Mouse (Mus musculus): ENCODE data around the gene Thap4. TPM values are rescaled to one million over a fixed set of nuclear protein-coding genes. Genes with fewer than 3 reads are reported as not detected.
"Not testable (repeated sequence)": the region's sequence is repeated elsewhere in the genome, so short reads cannot be mapped to it uniquely, and the experiment has no call there.

The Thap4 gene
- polyA plus RNA-seq, 1 experiment from 2014 or later = 43.0 TPM

GRCm38 (mm10) chr1:93776686-93777085 lies 22.0 kb upstream of the Thap4 start:
- H3K27me3 ChIP-seq (ENCODE audit: control insufficient read depth, insufficient read depth, low read length) = no peaks in the 10 kb centered on the region
- no peak overlapping the region for H3K4me2 ChIP-seq (ENCODE audit: low read depth, low read length)
- no peak overlapping the region for H3K9ac ChIP-seq (replicated peaks; ENCODE audit: low read depth, low read length)
- peaks cover 51% of the 10 kb centered on the region for H3K36me3 ChIP-seq (ENCODE audit: control insufficient read depth, insufficient read depth, low read length)
- H3K4me1 ChIP-seq (ENCODE audit: control insufficient read depth, insufficient read depth, low read length) = no peaks in the 10 kb centered on the region
- H3K27ac ChIP-seq (ENCODE audit: low read depth, low read length) = no peak overlapping the region
- H3K4me3 ChIP-seq (ENCODE audit: low read depth, low read length) = no peak overlapping the region
- 99% methylated on average over 5 of the region's 5 CpGs for WGBS
- H3K9me3 ChIP-seq (ENCODE audit: control insufficient read depth, low read length) = no peaks in the 10 kb centered on the region
- ATAC-seq (ENCODE audit: low read depth) = no peak

DNA sequence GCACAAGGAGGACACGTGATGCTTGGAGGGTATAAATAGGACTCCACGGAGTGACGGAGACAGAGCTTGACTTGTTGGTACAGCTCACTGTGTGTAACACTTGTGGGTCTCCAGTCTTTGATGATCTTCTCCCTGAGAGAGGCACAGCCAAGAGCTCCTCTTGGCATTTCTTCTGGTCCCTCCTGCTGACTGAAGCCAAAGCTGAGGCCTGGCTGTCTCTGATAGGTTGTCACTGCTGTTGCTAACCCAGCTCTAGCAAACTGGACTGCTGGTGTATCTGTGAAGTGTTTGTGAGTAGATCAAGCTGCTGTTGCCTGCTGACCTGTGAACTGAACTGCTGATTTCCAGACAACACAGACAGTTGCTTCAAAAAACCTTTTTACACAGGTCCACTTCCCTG lies 15.2 kb upstream of the Thap4 start:
- 99% methylated on average over 3 of the region's 3 CpGs for WGBS
- ATAC-seq (ENCODE audit: low read depth) = no peak

GRCm38 (mm10) chr1:93767600-93767999 lies 12.9 kb upstream of the Thap4 start:
- no peak for ATAC-seq (ENCODE audit: low read depth)
- WGBS = 94% methylated on average over 6 of the region's 6 CpGs

More for the DNA sequence above, 15.2 kb upstream of the Thap4 start:
- no peak overlapping the region for H3K4me2 ChIP-seq (ENCODE audit: low read depth, low read length)
- no peak overlapping the region for H3K4me3 ChIP-seq (ENCODE audit: low read depth, low read length)
- no peak overlapping the region for H3K27ac ChIP-seq (ENCODE audit: low read depth, low read length)
- no peaks in the 10 kb centered on the region for H3K9me3 ChIP-seq (ENCODE audit: control insufficient read depth, low read length)
- H3K36me3 ChIP-seq (ENCODE audit: control insufficient read depth, insufficient read depth, low read length) = peaks cover 20% of the 10 kb centered on the region
- H3K9ac ChIP-seq (replicated peaks; ENCODE audit: low read depth, low read length) = no peak overlapping the region
- H3K4me1 ChIP-seq (ENCODE audit: control insufficient read depth, insufficient read depth, low read length) = no peaks in the 10 kb centered on the region
- no peaks in the 10 kb centered on the region for H3K27me3 ChIP-seq (ENCODE audit: control insufficient read depth, insufficient read depth, low read length)

DNA sequence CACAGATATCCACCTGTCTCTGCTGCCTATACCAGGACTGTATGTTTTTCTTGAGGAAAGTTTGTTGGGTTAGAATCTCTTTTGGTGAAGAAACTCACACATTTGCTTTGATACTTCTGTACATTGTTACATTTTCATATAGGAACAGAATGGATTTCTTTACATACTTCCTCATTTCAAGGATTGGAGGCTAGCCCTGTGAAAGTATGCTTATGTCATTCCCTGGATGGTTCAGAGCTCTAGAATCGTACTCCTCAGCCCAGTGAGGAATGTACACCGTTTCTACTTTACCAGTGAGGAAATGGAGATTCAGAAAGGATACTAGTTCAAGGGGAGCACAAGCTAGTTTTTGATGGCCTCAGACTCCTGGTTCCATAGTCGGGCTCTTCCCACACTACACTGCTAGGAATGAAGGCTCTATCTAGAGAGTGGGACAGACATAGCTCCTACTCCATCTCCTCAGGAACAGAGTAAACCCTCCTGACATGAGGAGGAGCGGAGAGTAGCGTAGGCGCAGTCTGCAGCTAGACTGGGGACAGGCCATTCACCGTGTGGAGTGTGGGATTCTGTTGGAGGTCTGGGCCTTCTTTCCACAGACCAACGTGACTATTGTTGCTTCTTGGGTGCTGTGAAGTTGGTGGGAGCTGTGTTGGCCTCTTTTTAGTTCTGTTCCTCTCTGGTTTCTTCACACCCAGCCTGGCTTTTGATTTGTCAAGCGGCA lies 10.4 kb upstream of the Thap4 start:
- H3K9ac ChIP-seq (replicated peaks; ENCODE audit: low read depth, low read length) = no peak overlapping the region
- ATAC-seq (ENCODE audit: low read depth) = no peak
- WGBS = 95% methylated on average over 9 of the region's 9 CpGs
- no peaks in the 10 kb centered on the region for H3K9me3 ChIP-seq (ENCODE audit: control insufficient read depth, low read length)
- H3K4me3 ChIP-seq (ENCODE audit: low read depth, low read length) = no peak overlapping the region
- H3K27ac ChIP-seq (ENCODE audit: low read depth, low read length) = no peak overlapping the region
- H3K36me3 ChIP-seq (ENCODE audit: control insufficient read depth, insufficient read depth, low read length) = 0 out of 2 replicates have a peak, but pooled peaks cover 6% of the 10 kb centered on the region
- H3K4me2 ChIP-seq (ENCODE audit: low read depth, low read length) = no peak overlapping the region
- no peaks in the 10 kb centered on the region for H3K4me1 ChIP-seq (ENCODE audit: control insufficient read depth, insufficient read depth, low read length)
- H3K27me3 ChIP-seq (ENCODE audit: control insufficient read depth, insufficient read depth, low read length) = no peaks in the 10 kb centered on the region

More at GRCm38 (mm10) chr1:93767600-93767999, 12.9 kb upstream of the Thap4 start:
- H3K36me3 ChIP-seq (ENCODE audit: control insufficient read depth, insufficient read depth, low read length) = 0 out of 2 replicates have a peak, but pooled peaks cover 7% of the 10 kb centered on the region
- H3K27ac ChIP-seq (ENCODE audit: low read depth, low read length) = no peak overlapping the region
- no peaks in the 10 kb centered on the region for H3K27me3 ChIP-seq (ENCODE audit: control insufficient read depth, insufficient read depth, low read length)
- no peaks in the 10 kb centered on the region for H3K9me3 ChIP-seq (ENCODE audit: control insufficient read depth, low read length)
- H3K4me1 ChIP-seq (ENCODE audit: control insufficient read depth, insufficient read depth, low read length) = no peaks in the 10 kb centered on the region
- H3K4me2 ChIP-seq (ENCODE audit: low read depth, low read length) = no peak overlapping the region
- H3K4me3 ChIP-seq (ENCODE audit: low read depth, low read length) = no peak overlapping the region
- no peak overlapping the region for H3K9ac ChIP-seq (replicated peaks; ENCODE audit: low read depth, low read length)

DNA sequence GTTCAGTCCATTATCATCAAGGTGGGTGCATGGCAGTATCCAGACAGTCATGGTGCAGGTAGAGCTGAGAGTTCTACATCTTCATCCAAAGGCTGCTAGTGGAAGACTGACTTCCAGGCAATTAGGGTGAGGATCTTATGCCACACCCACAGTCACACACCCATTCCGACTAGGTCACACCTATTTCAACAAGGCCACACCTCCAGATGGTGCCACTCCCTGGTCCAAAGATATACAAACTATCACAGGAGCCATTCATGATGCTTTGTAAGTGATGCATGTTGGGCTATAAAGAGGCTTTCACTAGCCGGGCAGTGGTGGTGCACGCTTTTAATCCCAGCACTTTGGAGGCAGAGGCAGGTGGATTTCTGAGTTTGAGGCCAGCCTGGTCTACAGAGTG lies 8.9 kb upstream of the Thap4 start:
- H3K4me3 ChIP-seq (ENCODE audit: low read depth, low read length); H3K9me3 ChIP-seq (ENCODE audit: control insufficient read depth, low read length); H3K27ac ChIP-seq (ENCODE audit: low read depth, low read length); H3K4me1 ChIP-seq (ENCODE audit: control insufficient read depth, insufficient read depth, low read length); H3K9ac ChIP-seq (replicated peaks; ENCODE audit: low read depth, low read length); H3K36me3 ChIP-seq (ENCODE audit: control insufficient read depth, insufficient read depth, low read length); H3K27me3 ChIP-seq (ENCODE audit: control insufficient read depth, insufficient read depth, low read length); ATAC-seq (ENCODE audit: low read depth); H3K4me2 ChIP-seq (ENCODE audit: low read depth, low read length): not testable (repeated sequence)
- WGBS = 98% methylated on average over 3 of the region's 3 CpGs

DNA sequence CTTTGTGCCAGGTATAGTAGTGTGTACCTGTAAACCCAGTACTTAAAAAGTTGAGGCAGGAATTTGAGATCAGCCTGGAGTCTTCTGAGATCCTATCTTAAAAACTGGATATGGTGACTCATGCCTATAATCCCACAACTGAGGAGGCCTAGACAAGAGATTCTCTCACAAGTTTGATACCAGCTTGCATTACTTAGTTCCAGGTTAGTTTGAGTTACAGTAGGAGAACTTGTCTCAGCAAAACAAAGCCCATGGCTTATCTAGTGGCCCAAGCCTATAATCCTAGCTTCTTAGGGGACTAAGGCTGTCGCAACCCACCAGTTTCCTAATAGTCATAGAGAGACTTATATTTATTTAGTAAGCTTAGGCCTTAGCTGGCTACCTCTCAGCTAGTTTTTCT lies 5.4 kb upstream of the Thap4 start:
- no peaks in the 10 kb centered on the region for H3K36me3 ChIP-seq (ENCODE audit: control insufficient read depth, insufficient read depth, low read length)
- no peaks in the 10 kb centered on the region for H3K9me3 ChIP-seq (ENCODE audit: control insufficient read depth, low read length)
- no peak overlapping the region for H3K9ac ChIP-seq (replicated peaks; ENCODE audit: low read depth, low read length)
- peaks cover 9% of the 10 kb centered on the region for H3K4me1 ChIP-seq (ENCODE audit: control insufficient read depth, insufficient read depth, low read length)
- WGBS = 92% methylated on average over 1 of the region's 1 CpGs
- H3K27ac ChIP-seq (ENCODE audit: low read depth, low read length) = no peak overlapping the region
- no peak overlapping the region for H3K4me2 ChIP-seq (ENCODE audit: low read depth, low read length)
- H3K4me3 ChIP-seq (ENCODE audit: low read depth, low read length) = no peak overlapping the region
- no peaks in the 10 kb centered on the region for H3K27me3 ChIP-seq (ENCODE audit: control insufficient read depth, insufficient read depth, low read length)
- ATAC-seq (ENCODE audit: low read depth) = no peak

- Histone ChIP-seq H3K9ac (replicated peaks; ENCODE audit: low read depth, low read length) (no peak overlapping the region), H3K27me3 (ENCODE audit: control insufficient read depth, insufficient read depth, low read length) (no peaks in the 10 kb centered on the region), H3K4me3 (ENCODE audit: low read depth, low read length) (peak overlapping the region; percentile 94; the same call in 1 of the 2 replicates), H3K4me1 (ENCODE audit: control insufficient read depth, insufficient read depth, low read length) (peaks cover 15% of the 10 kb centered on the region), H3K4me2 (ENCODE audit: low read depth, low read length) (peak overlapping the region; percentile 60; the same call in 1 of the 2 replicates), H3K36me3 (ENCODE audit: control insufficient read depth, insufficient read depth, low read length) (no peaks in the 10 kb centered on the region), H3K9me3 (ENCODE audit: control insufficient read depth, low read length) (no peaks in the 10 kb centered on the region), H3K27ac (ENCODE audit: low read depth, low read length) (no peak overlapping the region)
- no peak for ATAC-seq (ENCODE audit: low read depth)
Observed at GRCm38 (mm10) chr1:93756154-93756553, 1.5 kb upstream of the Thap4 start.

DNA sequence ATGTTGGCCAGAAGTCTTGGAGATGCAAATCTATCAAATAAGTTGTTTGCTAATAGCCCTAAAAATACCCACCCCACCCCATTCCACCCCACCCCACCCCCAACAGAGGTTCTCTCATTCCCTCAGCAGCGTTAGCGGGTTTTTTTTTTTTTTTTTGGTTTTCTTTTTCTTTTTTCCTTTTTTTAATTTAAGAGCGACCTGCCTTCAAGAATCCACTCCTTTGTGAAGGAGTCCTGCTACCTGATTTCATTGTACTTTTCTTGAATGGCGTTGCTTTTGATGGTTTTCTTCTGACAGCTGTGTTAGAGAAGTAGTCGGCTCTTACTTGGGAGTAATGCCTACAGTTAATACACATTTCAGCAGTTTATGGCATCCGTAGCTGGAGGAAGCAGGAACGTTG lies 954 bp upstream of the Thap4 start:
- H3K4me2 ChIP-seq (ENCODE audit: low read depth, low read length) = peak overlapping the region; percentile 60
- peaks cover 15% of the 10 kb centered on the region for H3K4me1 ChIP-seq (ENCODE audit: control insufficient read depth, insufficient read depth, low read length)
- no peak overlapping the region for H3K9ac ChIP-seq (replicated peaks; ENCODE audit: low read depth, low read length)
- peak overlapping the region; percentile 94 for H3K4me3 ChIP-seq (ENCODE audit: low read depth, low read length)
- H3K27ac ChIP-seq (ENCODE audit: low read depth, low read length) = no peak overlapping the region; the same call in 1 of the 2 replicates
- no peaks in the 10 kb centered on the region for H3K27me3 ChIP-seq (ENCODE audit: control insufficient read depth, insufficient read depth, low read length)
- WGBS = 26% methylated on average over 7 of the region's 7 CpGs
- no peaks in the 10 kb centered on the region for H3K9me3 ChIP-seq (ENCODE audit: control insufficient read depth, low read length)
- no peak for ATAC-seq (ENCODE audit: low read depth)
- no peaks in the 10 kb centered on the region for H3K36me3 ChIP-seq (ENCODE audit: control insufficient read depth, insufficient read depth, low read length)

- Histone ChIP-seq H3K4me1 (ENCODE audit: control insufficient read depth, insufficient read depth, low read length) (peaks cover 15% of the 10 kb centered on the region), H3K4me3 (ENCODE audit: low read depth, low read length) (peak overlapping the region; percentile 94), H3K27ac (ENCODE audit: low read depth, low read length) (peak overlapping the region; percentile 87), H3K9me3 (ENCODE audit: control insufficient read depth, low read length) (no peaks in the 10 kb centered on the region), H3K4me2 (ENCODE audit: low read depth, low read length) (peak overlapping the region; percentile 60), H3K9ac (replicated peaks; ENCODE audit: low read depth, low read length) (peak overlapping the region; percentile 84), H3K36me3 (ENCODE audit: control insufficient read depth, insufficient read depth, low read length) (no peaks in the 10 kb centered on the region), H3K27me3 (ENCODE audit: control insufficient read depth, insufficient read depth, low read length) (no peaks in the 10 kb centered on the region)
- WGBS = under 1% methylated on average over 13 of the region's 13 CpGs
- no peak for ATAC-seq (ENCODE audit: low read depth)
Observed at GRCm38 (mm10) chr1:93755291-93755610, 587 bp upstream of the Thap4 start.

Measured in neural tube, embryonic 14.5 days (tissue).